Mouse (Mus musculus) liver, postnatal 0 days (tissue): ENCODE measurements around the gene Zeb2.

Experiments
- CTCF ChIP-seq: sonication (generic); IDR thresholded peaks from 2 replicates; pipeline ENCODE4 v1.5.1; 2016; ENCODE audit warnings: antibody characterized with exemption, low read depth
- EP300 ChIP-seq: IDR thresholded peaks from 2 replicates; pipeline ENCODE4 v1.6.1; 2016; ENCODE audit warnings: antibody characterized with exemption, low read depth, mild to moderate bottlenecking

- TF ChIP-seq CTCF, result no peak
- TF ChIP-seq EP300, result no peak
Measured at GRCm38 (mm10) chr2:45117087-45117561, at the start of gene Zeb2.
